Mouse (Mus musculus): ENCODE data around the gene Smco4.

DNA sequence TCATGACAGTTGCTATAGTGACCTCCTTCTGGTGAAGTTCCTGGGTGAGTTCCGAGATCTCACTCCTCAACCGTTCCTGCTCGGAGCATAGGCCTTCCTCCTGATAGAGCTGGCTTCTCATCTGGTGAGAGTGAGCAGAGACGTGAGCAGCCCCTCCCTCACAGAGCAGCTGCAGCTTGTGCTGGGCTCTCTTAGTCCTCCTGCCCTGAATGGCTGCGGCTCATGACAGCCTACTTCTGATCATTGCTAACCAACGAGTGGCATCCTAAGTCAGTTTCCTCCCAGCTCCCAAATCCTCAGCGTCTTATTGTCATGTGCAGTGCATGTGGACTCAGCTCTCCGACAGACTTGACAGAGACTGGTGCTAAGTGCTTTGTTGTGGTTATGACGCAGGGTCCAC lies 91.0 kb downstream of the Smco4 start:
- TF ChIP-seq CTCF (IDR thresholded peaks at IDR 0.05; ENCODE audit: insufficient read depth, low read length) (no peak), POLR2A (IDR thresholded peaks at IDR 0.05; ENCODE audit: borderline replicate concordance, extremely low read depth, low read depth, low read length) (no peak)

All from lung, adult 2 months (tissue).